In the genomic region with DNA sequence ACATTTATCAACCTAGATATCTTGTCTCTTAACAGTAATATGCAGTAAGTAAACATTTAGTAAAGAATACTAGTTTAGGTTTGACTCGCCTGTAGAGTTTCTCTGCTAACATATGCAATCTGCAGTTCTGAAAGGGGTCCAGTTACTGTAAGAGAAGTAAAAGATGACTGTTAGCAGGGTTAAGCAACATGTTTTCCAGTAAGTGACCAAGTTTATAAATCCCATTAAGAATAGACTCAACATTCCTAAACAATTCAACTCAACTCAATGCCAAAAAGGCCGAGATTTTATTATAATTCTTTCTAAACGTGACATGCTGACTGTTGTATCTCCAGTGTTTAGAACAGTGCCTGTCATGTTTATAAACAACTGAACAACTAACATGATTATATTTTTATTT, we compare ENCODE assay signal across 19 mouse cellular contexts.
"Had no signal": no experiment of that assay in that cellular context is flagged by ENCODE, and none has a peak within 500 bp of the region (broad histone marks: within the 10 kb centered on the region; RNA-seq: fewer than 3 reads in every experiment).

No protein-coding gene starts in this region.

- H3K27ac ChIP-seq: liver, embryonic 12.5 days; liver, embryonic 14.5 days; midbrain, embryonic 10.5 days; midbrain, embryonic 12.5 days; neural tube, embryonic 13.5 days; neural tube, embryonic 15.5 days had no signal

- H3K4me1 ChIP-seq: liver, embryonic 12.5 days; midbrain, embryonic 10.5 days; midbrain, embryonic 12.5 days; neural tube, embryonic 13.5 days; neural tube, embryonic 15.5 days had no signal

- H3K4me2 ChIP-seq: liver, embryonic 12.5 days; midbrain, embryonic 12.5 days; neural tube, embryonic 13.5 days; neural tube, embryonic 15.5 days had no signal

- H3K9me3 ChIP-seq: liver, embryonic 12.5 days; midbrain, embryonic 10.5 days; midbrain, embryonic 12.5 days; neural tube, embryonic 13.5 days; neural tube, embryonic 15.5 days had no signal

- H3K36me3 ChIP-seq: liver, embryonic 12.5 days had no signal

- H3K9ac ChIP-seq: liver, embryonic 12.5 days; liver, embryonic 14.5 days; midbrain, embryonic 12.5 days; neural tube, embryonic 13.5 days; neural tube, embryonic 15.5 days had no signal

- DNase-seq: lung, adult 2 months; lung, postnatal 36 days; midbrain, embryonic 14.5 days; retina, postnatal 1 day; right cerebral cortex, adult 18-20 months; right cerebral cortex, postnatal 25 days; right cerebral cortex, postnatal 4 days; spleen, adult 18-20 months; thymus, adult 18-20 months; thymus, postnatal 14 days; thymus, postnatal 36 days had no signal

- ATAC-seq: liver, embryonic 12.5 days; midbrain, embryonic 16.5 days had no signal

- H3K27me3 ChIP-seq: liver, embryonic 12.5 days; midbrain, embryonic 12.5 days; neural tube, embryonic 13.5 days; neural tube, embryonic 15.5 days had no signal

- H3K4me3 ChIP-seq: liver, embryonic 12.5 days; midbrain, embryonic 10.5 days; midbrain, embryonic 12.5 days; myocyte; neural tube, embryonic 13.5 days; neural tube, embryonic 15.5 days had no signal
